Mouse (Mus musculus) cerebellum, postnatal 25 days (tissue): ENCODE measurements around the gene Gm49661.

Experiments used
- DNase-seq, 2 experiments: peaks; one replicate each; pipeline ENCODE4 v3.0.0; 2021; ENCODE audit warnings: mixed read lengths in 2 of 2

The Gm49661 gene

DNA sequence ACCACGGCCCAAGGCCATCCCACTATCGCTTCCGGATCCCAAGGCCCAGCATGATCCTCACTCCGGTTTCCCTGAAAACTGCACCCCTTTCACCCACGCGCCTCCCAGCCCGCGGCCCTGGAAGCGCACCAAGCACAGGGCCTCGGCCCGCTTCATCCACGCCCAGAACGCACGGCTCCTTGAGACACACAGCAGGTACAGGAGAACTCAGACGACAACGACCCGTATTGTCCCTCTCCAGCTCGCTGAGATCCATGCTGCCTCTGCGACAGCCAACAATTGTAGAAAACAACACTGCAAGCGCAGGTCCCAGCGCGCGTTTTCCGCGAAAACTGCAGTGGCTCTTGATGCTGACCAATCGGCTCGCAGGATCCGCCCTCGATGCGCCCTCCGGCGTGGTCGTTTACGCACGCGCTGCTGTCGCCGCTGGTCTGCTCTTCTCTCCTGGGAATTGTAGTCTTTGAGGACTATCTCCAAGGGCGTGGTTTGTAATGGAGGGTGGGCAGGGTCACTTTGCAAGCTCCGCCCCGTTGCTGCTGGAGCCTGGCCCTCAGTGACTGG, 3.4 kb downstream of the Gm49661 start:
- peak; percentile 93 to 95 for DNase-seq

DNA sequence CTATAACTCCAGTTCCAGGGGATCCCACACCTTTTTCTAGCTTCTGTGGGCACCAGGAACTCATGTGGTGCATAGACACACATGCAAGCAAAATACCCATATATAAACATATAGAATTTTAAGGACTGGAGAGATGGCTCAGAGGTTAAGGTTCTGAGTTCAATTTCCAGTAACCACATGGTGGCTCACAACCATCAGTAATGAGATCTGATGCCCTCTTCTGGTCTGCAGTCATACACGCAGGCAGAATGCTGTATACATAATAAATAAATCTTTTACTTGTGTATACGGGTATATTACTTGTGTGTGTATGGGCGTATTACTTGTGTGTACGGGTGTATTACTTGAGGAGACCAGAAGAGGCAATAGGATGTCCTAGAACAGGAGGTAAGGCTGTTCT, 5.3 kb downstream of the Gm49661 start:
- DNase-seq = no peak

DNA sequence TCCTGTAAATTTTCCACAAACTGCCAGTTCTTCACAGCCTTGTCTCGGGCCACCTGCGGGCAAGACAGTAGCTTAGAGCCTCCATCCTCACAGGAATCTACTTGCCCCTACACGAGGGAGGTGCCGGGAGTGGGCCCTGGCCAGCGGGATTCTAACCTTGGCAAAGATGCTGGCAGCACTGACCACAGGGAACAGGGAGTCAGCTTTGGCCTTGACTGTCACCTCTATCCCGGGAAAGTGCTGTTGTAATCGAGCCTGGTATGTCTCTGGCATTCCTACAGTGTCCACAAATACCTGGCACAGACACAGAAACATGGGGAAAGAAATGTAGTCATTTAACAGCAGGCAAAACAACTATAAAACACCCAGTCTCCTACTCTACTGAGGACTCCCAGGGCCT, 9.4 kb downstream of the Gm49661 start:
- DNase-seq = no peak

DNA sequence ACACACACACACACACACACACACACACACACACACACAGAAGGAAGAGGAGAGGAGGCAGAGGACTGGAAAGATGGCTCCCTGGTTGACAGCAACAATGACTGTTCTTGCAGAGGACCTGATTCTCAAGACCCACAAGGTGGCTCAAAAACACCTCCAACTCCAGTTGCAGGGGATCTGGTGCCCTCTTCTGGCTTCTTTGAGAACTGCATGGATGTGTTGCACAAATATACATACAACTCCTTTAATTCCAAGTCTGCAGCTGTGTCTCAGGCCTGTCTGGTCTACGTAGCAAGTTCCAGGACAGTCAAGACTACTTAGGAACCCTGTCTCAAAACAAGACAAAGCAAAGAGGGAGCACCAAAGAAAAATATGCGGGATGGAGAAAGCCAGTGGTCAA, 12.5 kb downstream of the Gm49661 start:
- DNase-seq = peak; percentile 82 to 90

DNA sequence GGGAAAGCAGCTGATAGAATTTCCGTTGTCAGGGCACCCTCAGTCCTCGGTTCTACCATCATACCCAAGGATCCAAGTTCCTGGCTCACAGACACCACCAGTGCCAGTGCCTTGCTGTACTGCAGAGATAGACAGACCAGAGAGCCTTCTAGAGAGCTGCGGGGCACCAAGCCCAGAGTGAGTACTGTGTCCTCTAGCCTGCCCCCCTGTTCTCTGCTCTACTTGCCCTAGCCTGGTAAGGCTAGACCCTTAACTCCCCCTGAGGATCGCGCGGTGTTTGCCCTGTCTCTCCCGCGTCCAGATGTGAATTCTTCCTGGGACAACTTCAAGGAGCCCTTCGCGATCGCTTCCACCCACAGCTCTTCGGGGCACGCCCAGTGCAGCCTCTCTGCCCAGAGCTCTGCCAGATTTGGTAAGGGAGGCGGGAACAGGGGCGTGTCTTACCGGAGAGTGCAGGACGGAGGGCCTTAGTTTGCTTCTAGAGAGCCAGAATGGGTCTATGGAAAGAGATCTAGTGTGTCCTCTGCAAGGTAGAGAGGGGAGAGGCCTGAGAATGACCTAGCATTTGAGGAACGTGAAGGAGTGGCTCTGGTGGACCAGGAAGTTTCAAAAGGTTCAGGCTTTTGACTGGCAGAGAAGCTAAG, 16.5 kb downstream of the Gm49661 start:
- no peak for DNase-seq

DNA sequence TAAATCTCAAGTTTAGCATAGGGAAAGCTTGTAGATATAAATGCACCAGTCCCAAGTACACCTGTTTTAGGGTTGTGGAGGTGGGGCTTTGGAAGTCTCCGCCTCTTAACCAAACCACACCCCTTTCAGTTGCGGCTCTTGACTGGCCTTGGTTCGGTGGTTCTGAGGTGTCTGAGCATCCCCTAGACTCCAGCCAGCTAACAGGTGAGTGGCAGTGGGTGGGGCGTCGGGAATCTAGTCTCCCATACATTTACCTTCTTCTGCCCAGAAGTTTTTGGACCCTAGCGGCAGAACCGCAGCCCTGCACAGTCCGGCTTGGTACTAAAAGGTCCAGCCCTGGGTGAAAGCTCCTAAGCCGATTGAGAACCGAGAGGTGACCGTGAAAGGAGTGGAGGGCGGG, 19.5 kb downstream of the Gm49661 start:
- DNase-seq = no peak

DNA sequence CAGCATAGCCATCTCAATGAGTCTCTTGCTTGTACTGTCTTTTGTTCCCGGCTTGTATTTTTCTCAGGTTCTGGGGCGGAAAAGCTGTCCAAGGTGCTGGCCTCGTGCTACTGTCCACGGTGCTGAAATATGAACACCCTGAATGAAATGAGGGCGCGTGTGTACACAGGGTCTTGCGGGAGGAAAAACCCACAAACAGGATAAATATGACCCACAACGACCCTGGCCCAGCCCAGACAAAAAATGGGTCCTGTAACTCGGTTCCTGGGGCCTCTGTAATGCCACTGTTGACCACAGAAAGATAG, 22.0 kb downstream of the Gm49661 start:
- no peak for DNase-seq

DNA sequence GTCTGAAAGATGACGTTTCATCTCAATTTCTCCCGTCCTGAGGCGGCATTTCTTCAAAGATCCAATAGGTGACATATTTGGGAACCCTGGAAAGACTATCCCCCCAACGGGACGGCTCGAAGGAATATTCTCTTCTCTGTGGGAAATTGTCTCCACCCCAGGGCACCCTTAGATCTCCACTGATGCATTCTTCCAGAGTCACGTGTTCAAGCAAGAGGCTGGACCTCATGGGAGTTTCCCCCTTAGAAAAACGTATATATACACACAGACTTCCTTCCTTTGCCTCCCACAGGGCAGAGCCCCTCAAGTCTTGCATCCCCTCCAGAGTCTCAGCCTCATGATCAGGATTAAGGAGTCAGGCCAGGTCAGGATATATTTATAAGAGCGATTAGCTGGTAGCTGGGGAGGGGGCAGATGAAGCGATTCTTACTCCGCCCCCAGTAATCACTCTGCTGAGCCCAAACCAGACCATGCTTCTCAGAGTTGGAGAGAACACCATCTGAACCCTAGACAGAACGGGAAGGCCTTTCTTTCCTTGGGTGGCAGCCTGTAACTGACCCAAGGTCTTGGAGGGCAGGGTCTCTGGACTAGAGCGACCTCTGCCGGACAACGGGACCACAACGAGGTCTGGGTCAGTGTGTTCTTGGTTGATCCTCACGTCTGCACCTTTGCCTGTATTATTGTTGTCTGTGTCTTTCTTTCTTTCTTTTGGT, 22.5 kb downstream of the Gm49661 start, which contains the start of gene Rtbdn:
TSS of gene Rtbdn (plus strand) at position 464 of the 713 bp plus-strand sequence.
- DNase-seq = peak; percentile 76 to 84

DNA sequence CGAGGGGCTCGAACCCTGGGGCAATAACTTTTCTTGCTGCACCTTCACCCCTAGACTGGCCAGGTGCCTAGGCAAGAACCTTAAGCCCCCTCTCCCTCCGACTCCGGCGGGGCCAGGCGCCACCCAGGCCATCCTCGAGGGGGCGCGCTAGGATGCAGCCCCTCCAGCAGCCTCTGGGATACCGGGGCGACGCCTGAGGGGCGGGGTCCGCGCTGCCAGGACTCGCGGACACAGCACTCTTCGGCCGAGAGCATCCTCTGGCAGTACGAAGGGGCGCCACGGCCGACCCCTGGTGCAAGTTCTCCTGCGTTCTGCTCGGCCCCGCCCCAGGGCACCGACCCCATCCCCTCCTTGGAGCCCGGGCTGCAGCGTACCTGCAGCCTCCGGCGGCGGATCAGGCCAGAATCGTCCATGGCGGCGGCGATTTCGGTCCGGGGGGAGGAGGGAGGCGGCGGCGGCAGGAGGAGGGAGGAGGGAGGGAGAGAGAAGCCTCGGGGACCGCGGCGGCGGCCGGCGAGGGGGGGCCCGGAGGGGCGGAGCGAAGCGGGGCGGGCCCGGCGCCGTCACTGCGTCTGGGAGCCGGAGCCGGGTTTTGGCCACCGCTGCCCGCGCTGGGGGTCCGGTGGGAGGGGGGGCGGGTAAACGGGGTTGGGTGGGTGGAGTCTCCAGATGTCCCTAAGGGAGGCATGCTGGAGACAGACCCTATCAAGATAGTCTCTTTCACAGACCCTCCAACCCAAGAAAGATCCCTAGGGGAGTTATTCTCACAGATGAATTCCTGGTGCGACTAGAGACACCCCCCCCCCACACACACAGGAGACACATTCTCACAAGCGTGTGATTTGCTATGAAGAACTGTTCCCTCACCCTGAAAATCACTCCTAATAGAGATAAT, 23.4 kb downstream of the Gm49661 start:
- peak; percentile 76 to 85 for DNase-seq

DNA sequence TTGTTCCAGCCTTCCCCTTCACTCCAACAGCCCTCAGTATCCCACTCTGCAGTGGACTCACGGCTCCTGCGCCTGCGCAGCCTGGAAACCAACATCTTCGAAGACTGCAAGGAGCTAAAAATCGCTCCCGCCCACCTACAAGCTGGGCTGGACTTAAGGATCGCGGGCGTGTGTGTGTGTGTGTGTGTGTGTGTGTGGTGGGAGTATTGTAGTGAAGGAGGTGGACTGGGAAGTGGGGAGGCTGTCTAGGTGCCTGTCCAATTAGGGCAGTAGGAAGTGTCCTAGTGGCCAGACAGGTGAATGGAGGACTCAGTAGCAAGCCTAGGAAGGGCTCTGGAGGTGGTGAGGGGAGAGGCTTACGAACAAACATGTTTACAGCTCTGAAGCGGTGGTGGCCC, 24.0 kb downstream of the Gm49661 start:
- DNase-seq = peak; percentile 62 to 70

DNA sequence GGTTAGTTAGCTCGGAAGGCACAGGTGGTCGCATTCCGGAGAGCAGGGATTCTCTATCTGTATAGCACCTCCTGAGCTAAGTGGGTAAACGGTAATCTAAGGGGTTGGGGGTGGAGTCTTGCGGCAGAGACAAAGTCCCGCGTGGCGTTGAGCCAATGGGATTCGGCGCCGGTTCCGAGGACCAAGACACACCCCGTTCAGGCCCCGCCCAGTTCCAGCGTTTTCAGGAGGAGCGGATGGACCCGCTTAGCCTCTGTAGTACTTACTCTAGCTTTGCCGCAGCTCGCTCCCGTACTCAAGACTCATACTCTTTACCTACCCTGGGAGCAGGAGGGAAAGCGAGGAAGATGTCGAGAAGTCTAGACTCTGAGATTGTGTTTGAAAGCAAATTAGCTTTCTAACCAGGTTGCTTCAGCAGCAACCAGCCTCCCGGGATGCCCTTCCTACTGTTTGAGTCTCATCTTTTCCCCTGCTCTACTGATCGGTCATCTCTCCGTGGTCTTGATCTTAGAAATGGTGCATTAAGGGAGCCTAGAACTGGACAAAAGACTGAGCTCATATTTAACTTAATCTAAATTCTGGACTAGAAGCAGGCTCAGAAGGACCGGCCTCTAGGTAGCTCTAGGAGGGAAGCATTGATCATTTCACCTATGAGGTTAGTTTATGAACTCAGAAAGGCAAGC, 24.6 kb downstream of the Gm49661 start:
- DNase-seq = peak; percentile 80 to 90

DNA sequence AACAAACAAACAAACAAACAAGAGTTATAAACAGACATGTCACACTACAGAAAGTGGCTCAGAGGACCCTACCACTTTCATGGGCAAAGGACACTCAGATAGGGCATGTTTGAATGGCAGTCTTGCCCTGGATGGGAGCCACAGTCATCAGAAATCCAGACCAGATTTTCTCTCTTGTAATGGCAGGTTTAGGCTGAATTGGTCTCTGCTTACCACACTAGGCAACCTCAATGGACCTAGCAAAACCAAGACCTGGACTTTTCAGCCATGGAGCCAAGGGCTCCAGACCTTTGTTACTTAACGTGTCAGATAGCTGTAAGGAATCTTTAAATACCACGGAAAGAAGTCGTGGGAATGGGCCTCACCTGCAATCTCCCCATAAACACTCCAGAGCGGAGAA, 25.5 kb downstream of the Gm49661 start:
- DNase-seq = no peak

DNA sequence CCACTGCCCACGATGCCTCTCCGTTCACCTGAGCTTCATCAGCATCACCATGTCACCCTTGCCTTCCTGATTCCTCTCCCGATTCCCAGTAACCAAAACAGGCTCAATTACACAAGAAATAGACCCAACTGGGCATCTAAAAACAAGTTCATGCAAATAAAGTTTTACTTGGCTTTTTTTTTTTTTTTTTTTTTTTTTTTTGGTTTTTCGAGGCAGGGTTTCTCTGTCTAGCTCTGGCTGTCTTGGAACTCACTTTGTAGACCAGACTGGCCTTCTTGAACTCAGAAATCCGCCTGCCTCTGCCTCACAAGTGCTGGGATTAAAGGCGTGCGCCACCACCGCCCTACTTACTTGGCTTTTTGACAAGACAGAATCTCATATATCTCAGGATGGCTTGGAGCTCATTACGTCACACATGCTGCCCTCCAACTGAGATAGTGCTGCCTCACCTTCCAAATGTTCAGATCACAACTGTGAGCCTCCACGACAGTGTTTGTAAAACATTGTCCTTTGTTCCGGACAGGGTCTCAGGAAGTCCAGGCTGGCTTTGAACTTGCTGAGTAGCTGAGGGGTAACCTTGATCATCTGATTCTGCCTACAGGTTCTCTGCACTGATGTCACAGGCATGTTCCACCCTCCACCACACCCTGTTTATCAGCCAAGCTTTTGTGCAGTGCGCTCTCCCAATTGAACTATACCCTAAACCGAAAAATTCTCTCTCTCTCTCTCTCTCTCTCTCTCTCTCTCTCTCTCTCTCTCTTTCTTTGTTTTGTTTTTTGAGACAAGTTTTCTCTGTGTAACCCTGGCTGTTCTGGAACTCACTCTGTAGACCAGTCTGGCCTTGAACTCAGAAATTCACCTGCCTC, 31.4 kb downstream of the Gm49661 start:
- DNase-seq = no peak

DNA sequence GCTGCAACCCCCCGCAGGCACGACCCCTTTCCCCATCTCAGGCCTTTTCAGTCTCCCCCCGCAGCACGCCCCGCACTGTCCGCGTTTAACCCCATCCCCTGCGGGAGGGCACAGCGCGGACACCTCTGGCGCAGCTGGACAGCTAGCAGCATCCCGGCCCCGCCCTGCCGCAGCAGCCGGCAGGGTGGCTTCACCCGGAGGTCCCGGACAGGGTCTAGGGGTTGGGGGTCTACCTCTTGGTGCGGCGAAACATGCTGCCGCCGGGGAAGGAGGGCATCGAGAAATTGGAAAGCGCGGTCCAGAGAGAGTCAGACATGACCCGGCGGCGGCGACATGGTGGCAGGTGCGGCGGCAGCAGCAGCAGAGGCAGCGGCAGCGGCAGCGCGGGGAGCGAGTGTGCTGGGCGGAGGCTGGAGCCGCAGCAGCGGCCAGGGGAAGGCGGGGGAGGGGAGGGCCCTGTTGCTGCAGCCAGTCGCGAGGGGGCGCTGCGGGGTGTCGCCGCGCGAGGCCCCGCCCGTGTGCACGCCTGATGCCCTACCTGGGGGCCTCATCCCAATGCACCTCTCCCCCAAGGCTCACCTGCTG, 32.2 kb downstream of the Gm49661 start, which contains the start of gene Mast1:
TSS of gene Mast1 (minus strand) at position 398 of the 585 bp plus-strand sequence.
- DNase-seq = peak; percentile 92 to 97

DNA sequence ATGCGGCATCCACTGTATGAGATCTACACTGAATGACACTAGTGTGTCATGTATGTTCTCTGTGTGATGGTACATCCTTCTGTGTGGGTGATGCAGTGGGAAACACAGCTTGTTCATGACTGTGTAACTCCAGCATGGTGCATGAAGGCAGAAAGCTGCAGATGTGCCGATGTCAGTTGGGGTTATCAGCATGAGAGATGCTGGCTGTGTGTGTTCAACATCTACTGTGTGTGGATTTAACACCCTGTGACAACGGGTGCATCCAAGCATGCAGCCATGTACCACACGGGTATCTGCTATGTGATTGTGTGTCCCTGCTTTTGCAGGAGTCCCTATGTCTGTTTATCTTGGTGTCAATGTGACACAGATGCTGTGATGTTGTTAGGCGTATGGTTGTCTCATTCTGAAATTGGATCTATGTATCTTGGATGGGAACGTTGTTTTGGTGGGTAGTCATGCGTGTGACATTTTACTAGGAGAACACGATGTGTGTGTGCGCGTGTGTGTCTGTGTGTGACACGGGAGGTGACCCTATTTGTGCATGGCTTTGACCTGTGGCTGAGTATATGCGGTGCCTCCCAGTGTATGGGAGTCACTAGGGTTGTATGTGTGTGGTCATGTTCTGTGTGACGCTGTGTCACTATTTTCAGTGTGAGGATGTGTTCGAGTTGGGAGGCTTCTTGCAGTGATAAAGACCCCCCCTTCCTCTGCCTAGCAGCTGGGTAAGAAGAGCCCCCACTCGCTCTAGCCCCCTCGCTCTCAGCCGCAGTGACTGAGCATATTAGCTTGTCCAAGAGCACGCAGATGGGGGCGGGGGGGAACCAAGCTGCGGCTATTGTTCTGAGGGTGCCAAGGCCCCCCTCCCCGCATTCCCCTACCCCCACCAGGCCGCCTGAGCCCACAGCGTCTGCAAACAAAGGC, 32.9 kb downstream of the Gm49661 start:
- DNase-seq = peak; percentile 55 to 67

DNA sequence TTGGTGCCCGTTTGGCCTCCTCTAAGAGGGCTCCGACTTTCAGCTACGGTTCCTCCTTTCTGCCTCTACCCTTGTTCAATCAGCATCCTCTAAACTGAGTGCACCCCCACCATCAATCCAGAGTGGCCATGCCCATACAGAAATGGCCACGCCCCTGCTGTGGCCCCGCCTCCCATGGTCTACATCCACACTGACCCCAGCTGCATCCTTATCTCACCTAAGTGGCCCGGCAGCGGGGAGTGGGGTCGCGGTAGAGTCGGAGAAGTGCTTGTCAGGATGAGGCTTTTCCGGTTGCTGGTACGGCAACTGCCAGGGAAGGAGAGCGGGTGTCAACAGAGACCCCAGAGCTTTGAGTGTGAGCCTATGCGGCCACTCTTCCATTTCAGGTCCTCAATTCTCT, 33.7 kb downstream of the Gm49661 start:
- peak; percentile 56 to 67 for DNase-seq

DNA sequence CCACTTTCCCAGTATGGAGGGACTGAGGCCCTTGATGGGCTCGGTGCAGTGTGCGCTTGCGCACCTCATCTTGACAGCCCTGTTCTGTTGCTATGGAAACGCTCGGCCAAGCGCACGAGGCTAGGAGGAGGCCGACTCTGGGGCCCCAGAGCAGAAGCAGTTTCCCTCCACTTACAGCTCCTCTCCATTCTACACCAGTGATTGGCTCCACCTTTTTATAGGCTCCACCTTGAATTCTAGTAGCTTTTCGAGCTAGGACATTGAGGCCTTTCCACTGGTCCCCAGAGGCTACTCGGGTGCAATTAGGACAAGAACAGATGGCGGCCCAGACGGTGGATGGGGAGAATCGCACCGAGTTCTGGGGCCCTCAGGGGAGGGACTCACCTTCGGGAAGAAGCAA, 34.4 kb downstream of the Gm49661 start:
- peak; percentile 80 to 81 for DNase-seq

DNA sequence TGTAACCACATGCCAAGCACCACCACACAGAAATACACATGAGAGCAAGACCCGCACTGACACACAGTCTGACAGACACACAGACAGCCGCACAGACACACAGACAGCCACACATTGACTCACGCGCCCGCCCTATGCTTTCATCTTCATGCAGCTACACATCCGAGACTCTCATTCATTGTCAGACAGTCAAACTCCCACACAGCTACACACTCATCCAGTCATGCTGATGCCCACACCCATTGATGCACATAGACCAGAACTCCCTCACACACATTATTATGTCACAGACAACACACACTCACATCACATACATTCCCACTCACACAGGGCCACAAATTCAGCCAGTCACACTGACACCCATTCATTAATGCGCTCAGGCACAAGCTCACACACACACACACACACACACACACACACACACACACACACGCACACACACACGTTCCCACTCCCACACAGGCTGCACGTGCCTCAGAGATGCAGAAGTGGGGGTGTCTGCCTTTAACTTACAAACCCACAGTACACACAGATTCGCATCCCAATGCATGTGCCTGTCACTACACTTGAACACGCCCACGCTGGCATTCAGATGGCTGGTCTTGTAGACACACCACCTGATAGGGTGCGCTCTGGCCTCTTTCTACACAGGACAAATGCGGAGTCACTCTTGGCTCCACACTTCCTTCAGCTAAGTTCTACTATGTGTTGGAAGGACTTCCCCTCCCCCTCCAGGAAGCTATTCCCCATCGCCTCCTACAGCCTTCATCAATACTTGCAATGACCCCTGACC, 35.3 kb downstream of the Gm49661 start:
- DNase-seq = no peak

DNA sequence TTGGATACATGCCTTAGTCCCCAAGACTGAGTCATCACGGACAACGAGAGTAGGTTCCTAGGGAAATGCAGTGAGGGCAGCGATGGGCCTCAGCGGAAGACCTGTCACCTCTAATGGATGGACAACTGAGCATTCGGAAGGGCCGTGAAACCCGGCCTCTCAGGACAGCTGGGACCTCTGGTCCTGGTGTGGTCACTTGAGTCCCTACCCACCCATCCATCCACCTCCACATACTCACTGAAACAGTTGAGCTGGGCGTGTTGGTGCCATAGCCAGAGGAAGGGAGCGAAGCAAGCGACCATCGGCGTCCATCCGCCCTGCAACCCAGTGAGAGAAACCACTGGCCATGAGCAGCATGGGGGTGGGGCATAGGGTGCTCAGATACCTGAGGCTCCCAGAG, 38.7 kb downstream of the Gm49661 start:
- no peak for DNase-seq
